Mouse (Mus musculus): ENCODE results near the gene Sned1. TPM values are rescaled to one million over a fixed set of nuclear protein-coding genes. Genes with fewer than 3 reads are reported as not detected.
"Not testable (repeated sequence)": the region's sequence is repeated elsewhere in the genome, so short reads cannot be mapped to it uniquely, and the experiment has no call there.

Sned1 gene
- polyA plus RNA-seq, 1 experiment from 2014 or later = 3.0 TPM

DNA sequence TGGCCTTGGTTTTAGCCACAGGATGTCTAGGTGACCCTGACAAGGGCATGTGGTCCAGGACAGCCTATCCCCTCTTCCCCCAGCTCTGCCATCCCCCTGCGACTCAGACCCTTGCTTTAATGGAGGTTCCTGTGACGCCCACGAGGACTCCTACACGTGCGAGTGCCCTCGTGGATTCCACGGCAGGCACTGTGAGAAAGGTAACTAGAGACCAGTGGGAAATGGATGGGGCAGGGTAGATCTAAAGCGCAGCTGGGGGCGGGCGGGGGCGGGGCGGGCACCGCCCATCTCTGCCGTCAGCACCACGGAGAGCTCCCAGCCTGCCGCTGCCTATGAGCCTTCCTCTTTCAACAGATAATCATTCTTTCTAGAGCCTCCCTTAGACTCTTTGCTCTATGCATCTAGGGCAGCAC is 36.8 kb downstream of the Sned1 start:
- Histone ChIP-seq H3K27ac (ENCODE audit: low read depth, low read length) (no peak overlapping the region), H3K9me3 (replicated peaks; ENCODE audit: control insufficient read depth, low read length) (no peaks in the 10 kb centered on the region), H3K4me2 (no peak overlapping the region), H3K4me1 (ENCODE audit: control insufficient read depth, insufficient read depth, low read length) (no peaks in the 10 kb centered on the region), H3K27me3 (ENCODE audit: control insufficient read depth, insufficient read depth, low read length) (peaks cover 3% of the 10 kb centered on the region; the same call in 1 of the 2 replicates), H3K36me3 (ENCODE audit: control insufficient read depth, insufficient read depth, low read length) (no peaks in the 10 kb centered on the region), H3K9ac (ENCODE audit: low read depth, low read length) (no peak overlapping the region), H3K4me3 (ENCODE audit: low read depth, low read length) (no peak overlapping the region)
- 2% methylated on average over 16 of the region's 16 CpGs for WGBS (ENCODE audit: insufficient replicate concordance)
- no peak for ATAC-seq (replicated peaks; ENCODE audit: insufficient number of reproducible peaks, low FRiP score, low TSS enrichment)

DNA sequence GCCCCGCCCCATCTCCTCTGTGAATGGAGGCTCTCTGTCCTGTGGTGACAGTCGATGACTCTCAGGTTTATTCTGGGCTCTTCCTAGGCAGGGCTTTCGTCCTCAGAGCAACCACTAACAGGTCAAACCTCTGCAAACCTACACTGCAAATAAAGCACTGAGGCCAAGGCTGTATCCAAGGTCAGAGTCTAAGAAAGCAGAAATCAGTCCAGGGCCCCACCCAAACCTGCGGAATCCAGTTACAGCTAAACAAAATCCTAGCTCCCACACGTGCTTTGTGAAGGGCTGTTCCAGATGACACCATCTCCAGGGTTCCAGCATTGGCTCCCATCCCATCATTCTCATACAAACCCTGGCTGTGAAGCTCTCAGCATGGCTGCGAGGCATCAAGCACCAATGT is 39.9 kb downstream of the Sned1 start:
- H3K4me1 ChIP-seq (ENCODE audit: control insufficient read depth, insufficient read depth, low read length) = no peaks in the 10 kb centered on the region
- no peaks in the 10 kb centered on the region for H3K9me3 ChIP-seq (replicated peaks; ENCODE audit: control insufficient read depth, low read length)
- no peaks in the 10 kb centered on the region for H3K36me3 ChIP-seq (ENCODE audit: control insufficient read depth, insufficient read depth, low read length)
- no peak overlapping the region for H3K9ac ChIP-seq (ENCODE audit: low read depth, low read length)
- peaks cover 3% of the 10 kb centered on the region; the same call in 1 of the 2 replicates for H3K27me3 ChIP-seq (ENCODE audit: control insufficient read depth, insufficient read depth, low read length)
- H3K4me3 ChIP-seq (ENCODE audit: low read depth, low read length) = no peak overlapping the region
- no peak for ATAC-seq (replicated peaks; ENCODE audit: insufficient number of reproducible peaks, low FRiP score, low TSS enrichment)
- no peak overlapping the region for H3K4me2 ChIP-seq
- no peak overlapping the region for H3K27ac ChIP-seq (ENCODE audit: low read depth, low read length)
- 69% methylated on average over 6 of the region's 6 CpGs for WGBS (ENCODE audit: insufficient replicate concordance)

DNA sequence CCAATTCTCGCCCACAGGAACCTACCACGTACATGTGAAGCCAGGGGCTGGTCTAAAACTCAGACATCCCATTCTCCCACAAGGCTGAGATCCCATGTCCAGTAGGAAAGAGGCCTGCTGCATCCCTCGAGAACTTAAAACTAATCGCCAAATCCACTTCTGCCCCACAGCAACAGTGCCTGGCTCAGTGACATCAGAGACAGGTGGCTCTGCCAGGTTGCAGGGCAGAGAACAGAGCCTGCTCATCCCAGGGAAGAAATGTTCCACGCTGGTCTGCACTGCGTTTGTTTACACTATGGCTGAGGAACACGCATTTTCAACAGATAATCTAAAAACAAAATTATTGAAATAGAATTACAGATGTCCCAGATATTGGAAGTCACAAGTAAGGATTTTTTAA is 41.4 kb downstream of the Sned1 start:
- no peak overlapping the region for H3K9ac ChIP-seq (ENCODE audit: low read depth, low read length)
- ATAC-seq (replicated peaks; ENCODE audit: insufficient number of reproducible peaks, low FRiP score, low TSS enrichment) = no peak
- WGBS (ENCODE audit: insufficient replicate concordance) = 68% methylated on average over 7 of the region's 7 CpGs
- H3K4me2 ChIP-seq = no peak overlapping the region
- H3K27ac ChIP-seq (ENCODE audit: low read depth, low read length) = no peak overlapping the region
- H3K4me3 ChIP-seq (ENCODE audit: low read depth, low read length) = no peak overlapping the region
- peaks cover 3% of the 10 kb centered on the region; the same call in 1 of the 2 replicates for H3K27me3 ChIP-seq (ENCODE audit: control insufficient read depth, insufficient read depth, low read length)
- H3K4me1 ChIP-seq (ENCODE audit: control insufficient read depth, insufficient read depth, low read length) = no peaks in the 10 kb centered on the region
- H3K9me3 ChIP-seq (replicated peaks; ENCODE audit: control insufficient read depth, low read length) = no peaks in the 10 kb centered on the region
- no peaks in the 10 kb centered on the region for H3K36me3 ChIP-seq (ENCODE audit: control insufficient read depth, insufficient read depth, low read length)

DNA sequence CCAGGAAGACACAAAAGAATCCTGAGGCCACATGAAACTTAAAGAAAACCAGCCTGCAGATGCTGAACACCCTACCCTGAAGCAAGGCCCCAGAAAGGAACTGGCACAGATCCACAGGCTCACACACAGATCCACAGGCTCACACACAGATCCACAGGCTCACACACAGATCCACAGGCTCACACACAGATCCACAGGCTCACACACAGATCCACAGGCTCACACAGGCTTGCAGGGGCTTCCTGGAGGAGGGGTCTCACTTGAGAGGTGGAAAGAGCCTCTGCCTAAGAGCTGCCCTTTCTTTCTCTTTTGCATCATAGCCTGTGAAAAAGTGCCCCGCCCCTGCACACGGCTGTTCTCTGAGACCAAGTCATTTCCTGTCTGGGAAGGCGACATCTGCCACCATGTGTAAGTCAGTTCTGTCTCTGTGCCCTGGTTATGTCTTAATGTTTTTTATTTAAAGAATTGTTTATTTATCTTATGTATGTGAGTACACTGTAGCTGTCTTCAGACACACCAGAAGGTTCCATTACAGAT is 54.1 kb downstream of the Sned1 start:
- no peaks in the 10 kb centered on the region for H3K27me3 ChIP-seq (ENCODE audit: control insufficient read depth, insufficient read depth, low read length)
- no peaks in the 10 kb centered on the region for H3K36me3 ChIP-seq (ENCODE audit: control insufficient read depth, insufficient read depth, low read length)
- WGBS (ENCODE audit: insufficient replicate concordance) = 59% methylated on average over 3 of the region's 3 CpGs
- no peak overlapping the region for H3K27ac ChIP-seq (ENCODE audit: low read depth, low read length)
- H3K4me2 ChIP-seq = no peak overlapping the region
- H3K4me3 ChIP-seq (ENCODE audit: low read depth, low read length) = no peak overlapping the region
- no peaks in the 10 kb centered on the region for H3K4me1 ChIP-seq (ENCODE audit: control insufficient read depth, insufficient read depth, low read length)
- no peak overlapping the region for H3K9ac ChIP-seq (ENCODE audit: low read depth, low read length)
- no peaks in the 10 kb centered on the region for H3K9me3 ChIP-seq (replicated peaks; ENCODE audit: control insufficient read depth, low read length)
- ATAC-seq (replicated peaks; ENCODE audit: insufficient number of reproducible peaks, low FRiP score, low TSS enrichment) = no peak

DNA sequence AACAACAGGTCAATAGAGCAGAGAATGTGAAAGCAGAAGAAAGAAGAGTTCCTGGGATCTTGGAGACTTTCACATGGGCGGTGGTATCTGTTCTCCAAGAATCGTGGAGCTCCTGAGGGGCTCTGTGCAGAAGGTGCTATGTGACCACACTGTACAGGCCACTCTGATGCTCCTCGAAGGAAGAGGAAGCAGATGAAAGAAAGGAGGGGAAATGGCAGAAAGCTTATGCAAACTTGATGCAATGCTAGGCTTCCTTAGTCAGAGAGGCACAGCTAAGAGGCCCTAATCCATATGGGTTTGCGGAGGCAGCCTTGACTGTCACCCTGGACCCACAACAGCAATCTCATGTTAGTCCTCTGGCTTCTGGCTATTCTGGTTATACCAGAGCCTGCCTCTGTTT is 55.3 kb downstream of the Sned1 start:
- no peaks in the 10 kb centered on the region for H3K9me3 ChIP-seq (replicated peaks; ENCODE audit: control insufficient read depth, low read length)
- H3K27ac ChIP-seq (ENCODE audit: low read depth, low read length) = no peak overlapping the region
- H3K4me1 ChIP-seq (ENCODE audit: control insufficient read depth, insufficient read depth, low read length) = no peaks in the 10 kb centered on the region
- no peak overlapping the region for H3K4me3 ChIP-seq (ENCODE audit: low read depth, low read length)
- H3K27me3 ChIP-seq (ENCODE audit: control insufficient read depth, insufficient read depth, low read length) = no peaks in the 10 kb centered on the region
- H3K36me3 ChIP-seq (ENCODE audit: control insufficient read depth, insufficient read depth, low read length) = peaks cover 4% of the 10 kb centered on the region
- H3K9ac ChIP-seq (ENCODE audit: low read depth, low read length) = no peak overlapping the region
- 76% methylated on average over 4 of the region's 4 CpGs for WGBS (ENCODE audit: insufficient replicate concordance)
- no peak for ATAC-seq (replicated peaks; ENCODE audit: insufficient number of reproducible peaks, low FRiP score, low TSS enrichment)
- H3K4me2 ChIP-seq = no peak overlapping the region

GRCm38 (mm10) chr1:93291591-93291990 is 56.0 kb downstream of the Sned1 start:
- WGBS (ENCODE audit: insufficient replicate concordance) = 82% methylated on average over 1 of the region's 1 CpGs
- Histone ChIP-seq H3K36me3 (ENCODE audit: control insufficient read depth, insufficient read depth, low read length) (peaks cover 7% of the 10 kb centered on the region), H3K27me3 (ENCODE audit: control insufficient read depth, insufficient read depth, low read length) (no peaks in the 10 kb centered on the region), H3K9me3 (replicated peaks; ENCODE audit: control insufficient read depth, low read length) (no peaks in the 10 kb centered on the region), H3K4me3 (ENCODE audit: low read depth, low read length) (no peak overlapping the region), H3K4me2 (no peak overlapping the region), H3K9ac (ENCODE audit: low read depth, low read length) (no peak overlapping the region), H3K27ac (ENCODE audit: low read depth, low read length) (no peak overlapping the region), H3K4me1 (ENCODE audit: control insufficient read depth, insufficient read depth, low read length) (no peaks in the 10 kb centered on the region)
- ATAC-seq (replicated peaks; ENCODE audit: insufficient number of reproducible peaks, low FRiP score, low TSS enrichment) = no peak

GRCm38 (mm10) chr1:93292006-93292405 is 56.4 kb downstream of the Sned1 start:
- Histone ChIP-seq H3K36me3 (ENCODE audit: control insufficient read depth, insufficient read depth, low read length) (peaks cover 7% of the 10 kb centered on the region), H3K9me3 (replicated peaks; ENCODE audit: control insufficient read depth, low read length) (no peaks in the 10 kb centered on the region), H3K4me2 (no peak overlapping the region), H3K27me3 (ENCODE audit: control insufficient read depth, insufficient read depth, low read length) (no peaks in the 10 kb centered on the region), H3K27ac (ENCODE audit: low read depth, low read length) (no peak overlapping the region), H3K9ac (ENCODE audit: low read depth, low read length) (no peak overlapping the region), H3K4me1 (ENCODE audit: control insufficient read depth, insufficient read depth, low read length) (no peaks in the 10 kb centered on the region), H3K4me3 (ENCODE audit: low read depth, low read length) (no peak overlapping the region)
- ATAC-seq (replicated peaks; ENCODE audit: insufficient number of reproducible peaks, low FRiP score, low TSS enrichment) = no peak
- WGBS (ENCODE audit: insufficient replicate concordance) = 78% methylated on average over 8 of the region's 8 CpGs

DNA sequence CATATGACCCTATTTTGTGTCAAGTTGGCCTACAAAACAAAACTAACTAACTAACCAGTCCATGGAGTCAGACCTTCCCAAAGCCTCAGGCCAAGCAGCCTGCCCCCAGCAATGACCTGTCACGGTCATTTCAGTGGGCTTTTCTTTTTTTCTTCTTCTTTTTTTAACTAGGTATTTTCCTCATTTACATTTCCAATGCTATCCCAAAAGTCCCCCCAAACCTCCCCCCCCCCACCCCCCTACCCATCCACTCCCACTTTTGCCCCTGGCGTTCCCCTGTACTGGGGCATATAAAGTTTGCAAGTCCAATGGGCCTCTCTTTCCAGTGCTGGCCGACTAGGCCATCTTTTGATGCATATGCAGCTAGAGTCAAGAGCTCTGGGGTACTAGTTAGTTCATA is 58.9 kb downstream of the Sned1 start:
- ATAC-seq (replicated peaks; ENCODE audit: insufficient number of reproducible peaks, low FRiP score, low TSS enrichment) = not testable (repeated sequence)

DNA sequence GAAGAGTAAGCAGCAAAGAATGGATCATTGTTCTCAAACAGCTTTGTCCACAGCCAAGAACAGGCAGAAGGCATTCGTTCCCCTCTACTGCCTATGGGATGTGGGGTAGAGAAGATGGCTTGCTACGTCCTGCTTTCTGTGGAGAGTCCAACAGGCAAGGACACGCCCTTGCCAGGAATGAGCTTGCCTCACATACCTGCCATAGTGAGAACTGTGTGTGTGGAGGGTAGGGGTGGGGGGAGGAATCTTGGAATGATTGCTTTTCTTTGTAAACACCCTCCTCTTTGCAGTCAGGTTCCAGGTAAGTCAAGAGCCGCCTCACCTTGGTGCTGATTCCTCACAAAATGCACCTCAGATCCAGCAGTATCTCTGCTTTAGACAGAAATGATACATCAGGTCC is 64.2 kb downstream of the Sned1 start:
- no peaks in the 10 kb centered on the region; the same call in 1 of the 2 replicates for H3K4me1 ChIP-seq (ENCODE audit: control insufficient read depth, insufficient read depth, low read length)
- no peaks in the 10 kb centered on the region for H3K9me3 ChIP-seq (replicated peaks; ENCODE audit: control insufficient read depth, low read length)
- H3K27ac ChIP-seq (ENCODE audit: low read depth, low read length) = no peak overlapping the region
- H3K36me3 ChIP-seq (ENCODE audit: control insufficient read depth, insufficient read depth, low read length) = peaks cover 16% of the 10 kb centered on the region
- no peak overlapping the region for H3K9ac ChIP-seq (ENCODE audit: low read depth, low read length)
- 88% methylated on average over 4 of the region's 4 CpGs for WGBS (ENCODE audit: insufficient replicate concordance)
- ATAC-seq (replicated peaks; ENCODE audit: insufficient number of reproducible peaks, low FRiP score, low TSS enrichment) = no peak
- no peaks in the 10 kb centered on the region for H3K27me3 ChIP-seq (ENCODE audit: control insufficient read depth, insufficient read depth, low read length)
- H3K4me2 ChIP-seq = no peak overlapping the region
- H3K4me3 ChIP-seq (ENCODE audit: low read depth, low read length) = no peak overlapping the region

More for the DNA sequence above, 58.9 kb downstream of the Sned1 start:
- not testable (repeated sequence) for H3K9me3 ChIP-seq (replicated peaks; ENCODE audit: control insufficient read depth, low read length); H3K4me1 ChIP-seq (ENCODE audit: control insufficient read depth, insufficient read depth, low read length); H3K27me3 ChIP-seq (ENCODE audit: control insufficient read depth, insufficient read depth, low read length); H3K4me2 ChIP-seq; H3K4me3 ChIP-seq (ENCODE audit: low read depth, low read length); H3K27ac ChIP-seq (ENCODE audit: low read depth, low read length); H3K36me3 ChIP-seq (ENCODE audit: control insufficient read depth, insufficient read depth, low read length); H3K9ac ChIP-seq (ENCODE audit: low read depth, low read length)
- 87% methylated on average over 3 of the region's 3 CpGs for WGBS (ENCODE audit: insufficient replicate concordance)

Measured in heart, embryonic 11.5 days (tissue).